Mouse (Mus musculus): ENCODE measurements around the gene Gale.
A peak's percentile ranks its signal among the peaks of the same experiment; 100 is the strongest.
"Not testable (repeated sequence)": the region's sequence is repeated elsewhere in the genome, so short reads cannot be mapped to it uniquely, and the experiment has no call there.

The Gale gene

GRCm38 (mm10) chr4:135963457-135964193 lies at the start of gene Gale:
Gene Gale, plus strand, starts transcription at chr4:135963727.
- peak; percentile 93 for DNase-seq (ENCODE audit: low spot score)

GRCm38 (mm10) chr4:135918635-135919279 lies 44.8 kb upstream of the Gale start:
- no peak for DNase-seq (ENCODE audit: low spot score)

GRCm38 (mm10) chr4:135919280-135919639 lies 44.3 kb upstream of the Gale start:
- no peak for DNase-seq (ENCODE audit: low spot score)

- peak; percentile 95 for DNase-seq (ENCODE audit: low spot score)
These were observed 43.0 kb upstream of the Gale start, which contains the start of gene Fuca1 for GRCm38 (mm10) chr4:135920304-135921241. Gene Fuca1, plus strand, starts transcription at chr4:135920735.

GRCm38 (mm10) chr4:135921257-135922120 lies 42.0 kb upstream of the Gale start:
- DNase-seq (ENCODE audit: low spot score), result no peak

GRCm38 (mm10) chr4:135922190-135922589 lies 41.3 kb upstream of the Gale start:
- no peak for DNase-seq (ENCODE audit: low spot score)

GRCm38 (mm10) chr4:135924418-135924817 lies 39.1 kb upstream of the Gale start:
- no peak for DNase-seq (ENCODE audit: low spot score)

GRCm38 (mm10) chr4:135925341-135925740 lies 38.2 kb upstream of the Gale start:
- no peak for DNase-seq (ENCODE audit: low spot score)

GRCm38 (mm10) chr4:135926195-135926808 lies 37.2 kb upstream of the Gale start:
- no peak for DNase-seq (ENCODE audit: low spot score)

GRCm38 (mm10) chr4:135926861-135927260 lies 36.7 kb upstream of the Gale start:
- DNase-seq (ENCODE audit: low spot score), result no peak

- no peak for DNase-seq (ENCODE audit: low spot score)
These were observed 35.2 kb upstream of the Gale start for GRCm38 (mm10) chr4:135928376-135928775.

- no peak for DNase-seq (ENCODE audit: low spot score)
These were observed 34.1 kb upstream of the Gale start for GRCm38 (mm10) chr4:135929405-135929804.

GRCm38 (mm10) chr4:135929828-135930227 lies 33.7 kb upstream of the Gale start:
- no peak for DNase-seq (ENCODE audit: low spot score)

GRCm38 (mm10) chr4:135930239-135930638 lies 33.3 kb upstream of the Gale start:
- no peak for DNase-seq (ENCODE audit: low spot score)

GRCm38 (mm10) chr4:135931832-135932231 lies 31.7 kb upstream of the Gale start:
- no peak for DNase-seq (ENCODE audit: low spot score)

- no peak for DNase-seq (ENCODE audit: low spot score)
These were observed 28.6 kb upstream of the Gale start for GRCm38 (mm10) chr4:135934708-135935500.

GRCm38 (mm10) chr4:135935502-135935901 lies 28.0 kb upstream of the Gale start:
- DNase-seq (ENCODE audit: low spot score), result no peak

GRCm38 (mm10) chr4:135938858-135939257 lies 24.7 kb upstream of the Gale start:
- DNase-seq (ENCODE audit: low spot score), result no peak

- not testable (repeated sequence) for DNase-seq (ENCODE audit: low spot score)
These were observed 22.5 kb upstream of the Gale start for GRCm38 (mm10) chr4:135941026-135941425.

GRCm38 (mm10) chr4:135942193-135942592 lies 21.3 kb upstream of the Gale start:
- DNase-seq (ENCODE audit: low spot score), result no peak

All from layer of hippocampus, adult 11-12 months (tissue).